Mouse (Mus musculus) intestine, embryonic 16.5 days (tissue): ENCODE measurements at regions not wholly inside any gene's neighbourhood (a gene's known extent, or its start where the extent isn't known, plus 50 kb on each side); places are given as distances from the start of the nearest gene placed in this dataset.

Source experiments
- ATAC-seq: fragments of 200-750 bp; cut with Nextera tagmentation; 2 replicates; pipeline ENCODE4 v1.8.0; 2017; ENCODE audit warnings: moderate TSS enrichment, moderate library complexity
- H3K27ac ChIP-seq: fragments of 300-500 bp; sonication (generic); 2 replicates; pipeline ENCODE4 v1.5.1; 2014; ENCODE audit warnings: mild to moderate bottlenecking, low read length
- H3K27me3 ChIP-seq: fragments of 300-500 bp; sonication (generic); replicated peaks from 2 replicates; pipeline ENCODE4 v1.6.1; 2014; ENCODE audit warnings: low read length, control low read depth, mixed read lengths; ENCODE audit not compliant: control insufficient read depth, insufficient read depth
- H3K36me3 ChIP-seq: fragments of 300-500 bp; sonication (generic); 2 replicates; pipeline ENCODE4 v1.6.1; 2014; ENCODE audit warnings: low read length, control low read depth; ENCODE audit not compliant: control insufficient read depth, insufficient read depth
- H3K4me1 ChIP-seq: fragments of 300-500 bp; sonication (generic); 2 replicates; pipeline ENCODE4 v1.6.1; 2014; ENCODE audit warnings: low read length, control low read depth, mixed read lengths; ENCODE audit not compliant: control insufficient read depth, insufficient read depth
- H3K4me2 ChIP-seq: fragments of 300-500 bp; sonication (generic); 2 replicates; pipeline ENCODE4 v1.6.1; 2014; ENCODE audit warnings: low read depth, low read length, control low read depth
- H3K4me3 ChIP-seq: fragments of 300-500 bp; sonication (generic); 2 replicates; pipeline ENCODE4 v1.5.1; 2014; ENCODE audit warnings: mild to moderate bottlenecking, low read length
- H3K9ac ChIP-seq: fragments of 300-500 bp; sonication (generic); 2 replicates; pipeline ENCODE4 v1.6.1; 2014; ENCODE audit warnings: low read depth, low read length
- H3K9me3 ChIP-seq: fragments of 300-500 bp; sonication (generic); 2 replicates; pipeline ENCODE4 v1.6.1; 2016; ENCODE audit warnings: low read length, control low read depth; ENCODE audit not compliant: control insufficient read depth
- WGBS: fragments of 180-500 bp; shearing (Covaris S2); extraction: QIAGEN DNeasy Blood & Tissue Kit; methylation state at CpG from one replicate; pipeline ENCODE4 v1.1.7; 2014; 5-methylcytosine and 5-hydroxymethylcytosine counted together

DNA sequence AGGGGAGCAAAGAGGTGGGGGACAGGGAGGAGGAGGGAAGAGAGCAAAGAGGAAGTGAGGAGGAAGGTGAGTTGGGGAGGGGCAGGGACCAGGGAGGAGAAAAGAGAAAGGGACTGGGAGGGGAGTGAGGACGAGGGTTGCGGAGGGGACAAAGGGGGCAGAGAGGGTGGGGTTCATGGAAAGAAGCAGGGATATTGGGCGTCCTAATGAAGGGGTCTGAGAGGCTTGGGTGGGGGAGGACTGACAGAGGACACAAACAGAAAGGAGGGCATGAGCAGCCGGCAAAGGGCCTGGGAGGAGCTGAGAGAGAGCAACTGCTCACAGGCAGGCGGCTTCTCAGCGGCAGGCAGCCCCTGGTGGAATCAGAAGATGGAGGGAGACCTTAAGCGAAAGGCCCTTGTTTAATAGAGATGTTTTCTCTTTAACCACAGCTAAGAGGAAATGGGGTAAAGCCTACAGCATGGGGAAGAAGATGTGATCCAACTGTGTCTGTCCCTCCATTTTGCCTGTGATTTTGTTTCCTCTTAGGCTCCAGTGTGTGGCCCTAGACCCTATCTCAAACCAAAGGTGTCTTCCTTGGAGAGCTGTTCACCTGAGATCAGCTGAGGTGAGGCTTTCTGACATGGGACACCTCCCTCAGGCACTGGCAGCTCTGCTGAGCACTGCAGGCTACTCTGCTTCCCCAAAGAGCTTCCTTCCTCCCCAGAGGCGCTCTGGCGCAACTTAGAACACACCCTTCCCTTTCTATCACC, 203.1 kb downstream of the Pten start:
- no peaks in the 10 kb centered on the region for H3K36me3 ChIP-seq
- 53% methylated on average over 9 of the region's 9 CpGs for WGBS

DNA sequence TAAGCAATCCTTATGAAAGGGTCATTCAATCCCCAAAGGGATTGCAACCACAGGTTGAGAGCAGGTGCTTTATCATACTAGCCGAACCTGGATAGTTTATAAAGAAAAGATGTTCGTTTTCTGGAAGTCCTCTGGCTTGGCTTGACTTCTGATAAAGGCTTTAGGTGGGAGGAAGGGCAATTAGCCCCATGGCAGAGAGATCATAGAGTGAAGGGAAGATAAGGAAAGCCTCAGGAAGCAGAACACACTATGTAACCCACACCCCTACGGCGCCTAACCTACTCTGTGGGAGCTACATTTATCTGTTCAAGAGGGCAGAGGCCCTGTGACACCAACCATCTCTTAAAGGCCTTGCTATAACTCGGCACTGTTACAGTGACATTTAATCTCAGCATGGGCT, 204.2 kb downstream of the Pten start:
- Histone ChIP-seq H3K27ac (no peak overlapping the region), H3K9ac (no peak overlapping the region), H3K4me2 (no peak overlapping the region), H3K9me3 (no peaks in the 10 kb centered on the region), H3K4me3 (no peak overlapping the region), H3K27me3 (no peaks in the 10 kb centered on the region), H3K36me3 (no peaks in the 10 kb centered on the region), H3K4me1 (peaks cover 17% of the 10 kb centered on the region)
- no peak for ATAC-seq
- WGBS = 65% methylated on average over 5 of the region's 5 CpGs

More for the DNA sequence above, 203.1 kb downstream of the Pten start:
- Histone ChIP-seq H3K27me3 (no peaks in the 10 kb centered on the region), H3K9ac (0 out of 2 replicates have a peak overlapping the region, but pooled peaks have one; percentile 12), H3K9me3 (no peaks in the 10 kb centered on the region), H3K4me3 (peak overlapping the region; percentile 23), H3K4me1 (peaks cover 22% of the 10 kb centered on the region), H3K27ac (peak overlapping the region; percentile 73), H3K4me2 (peak overlapping the region; percentile 44)
- peak; percentile 31 for ATAC-seq

DNA sequence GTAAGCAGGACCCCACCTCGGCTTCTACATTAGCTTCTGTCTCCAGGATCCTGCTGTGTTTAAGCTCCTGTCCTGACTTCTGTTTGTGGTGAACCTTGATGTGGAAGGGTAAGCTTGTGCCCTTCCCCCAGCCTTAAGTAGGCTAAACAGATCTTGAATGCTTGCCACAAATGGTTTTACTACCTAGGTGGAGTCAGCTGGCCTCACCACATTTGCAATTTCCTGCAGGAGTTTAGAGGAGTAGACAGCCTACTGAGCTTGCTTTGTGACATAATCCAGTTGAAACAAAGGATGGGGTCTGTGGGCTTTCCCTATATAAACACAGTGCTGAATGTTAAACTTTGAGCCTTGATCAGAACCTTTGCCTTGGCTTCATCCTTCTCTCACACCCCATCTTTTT, 206.7 kb downstream of the Pten start:
- Histone ChIP-seq H3K4me3 (no peak overlapping the region), H3K4me2 (no peak overlapping the region), H3K27ac (no peak overlapping the region), H3K9ac (no peak overlapping the region), H3K9me3 (no peaks in the 10 kb centered on the region), H3K36me3 (no peaks in the 10 kb centered on the region), H3K27me3 (no peaks in the 10 kb centered on the region), H3K4me1 (peaks cover 13% of the 10 kb centered on the region)
- WGBS = 28% methylated on average over 1 of the region's 1 CpGs
- ATAC-seq = peak; percentile 37

DNA sequence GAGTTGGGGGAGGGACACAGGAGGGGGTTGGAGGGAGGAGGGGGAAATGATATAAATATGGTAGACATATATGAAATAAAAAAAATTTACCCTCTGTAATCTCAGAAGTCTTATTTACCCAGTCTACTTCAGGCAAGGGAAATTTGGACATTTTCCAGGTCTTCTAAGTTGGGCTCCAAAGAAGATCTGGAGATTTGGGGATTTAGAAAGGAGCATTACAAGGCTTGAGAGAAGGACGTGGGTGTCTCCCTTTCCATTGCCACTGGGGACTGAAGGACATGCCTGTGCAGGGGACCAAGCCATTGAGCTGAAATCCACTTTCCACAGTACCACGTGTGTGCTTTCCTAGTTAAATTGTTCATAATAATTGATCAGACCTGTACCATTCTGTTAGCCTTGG, 208.2 kb downstream of the Pten start:
- Histone ChIP-seq H3K27me3 (no peaks in the 10 kb centered on the region), H3K9ac (no peak overlapping the region), H3K4me2 (no peak overlapping the region), H3K27ac (no peak overlapping the region), H3K4me1 (peaks cover 9% of the 10 kb centered on the region), H3K4me3 (no peak overlapping the region), H3K9me3 (no peaks in the 10 kb centered on the region), H3K36me3 (no peaks in the 10 kb centered on the region)
- WGBS = 42% methylated on average over 2 of the region's 2 CpGs
- ATAC-seq = no peak

DNA sequence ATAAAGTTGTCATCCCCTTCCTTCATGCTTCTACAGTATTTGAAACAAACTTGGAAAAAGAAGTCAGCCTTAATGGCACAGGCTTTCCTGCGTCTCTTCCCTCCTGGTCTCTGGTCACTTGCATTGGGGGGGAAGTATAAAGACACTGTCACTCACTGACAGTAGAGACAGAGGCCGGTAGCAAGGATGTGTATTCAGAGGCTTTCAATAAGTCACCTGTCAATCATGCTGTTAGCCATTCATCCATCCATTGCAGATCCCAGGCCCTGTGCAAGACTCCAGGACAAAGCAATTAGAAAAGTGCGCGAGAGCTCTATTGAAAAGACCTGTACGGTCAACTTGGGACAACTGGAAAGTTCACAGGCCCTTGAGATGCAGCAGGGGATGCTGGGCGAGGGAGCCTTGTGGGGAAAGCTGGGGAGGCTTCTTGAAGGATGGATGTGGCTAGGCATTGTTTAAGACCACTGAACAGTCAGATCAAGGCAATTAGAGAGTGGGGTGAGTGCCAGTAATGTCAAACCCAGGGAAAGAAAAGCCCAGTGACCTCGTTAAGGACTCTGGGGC, 212.0 kb downstream of the Pten start:
- ATAC-seq = no peak
- no peak overlapping the region for H3K27ac ChIP-seq
- 79% methylated on average over 7 of the region's 7 CpGs for WGBS
- no peak overlapping the region for H3K4me3 ChIP-seq
- no peak overlapping the region for H3K4me2 ChIP-seq
- H3K4me1 ChIP-seq = no peaks in the 10 kb centered on the region
- no peaks in the 10 kb centered on the region for H3K36me3 ChIP-seq
- no peak overlapping the region for H3K9ac ChIP-seq
- no peaks in the 10 kb centered on the region for H3K9me3 ChIP-seq
- H3K27me3 ChIP-seq = no peaks in the 10 kb centered on the region

DNA sequence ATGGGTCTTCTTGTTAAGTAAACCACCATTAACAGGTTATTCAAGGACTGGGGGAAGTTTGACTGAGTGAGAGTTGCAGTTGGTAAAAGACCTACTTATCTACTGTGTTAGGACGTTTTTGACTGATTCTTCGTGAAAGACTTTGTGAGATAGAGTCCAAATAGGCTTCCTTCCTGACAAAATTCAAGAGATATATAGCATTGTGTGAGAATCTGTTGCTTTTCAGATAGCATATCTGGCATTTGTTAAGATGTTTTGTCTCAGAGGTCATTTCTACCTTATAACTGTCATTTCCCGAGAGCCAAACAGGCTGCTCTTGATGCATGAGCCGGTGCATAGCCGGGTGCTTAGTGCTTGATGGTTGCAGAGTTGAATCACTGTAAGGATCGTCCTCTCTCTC, 214.8 kb downstream of the Pten start:
- Histone ChIP-seq H3K27me3 (no peaks in the 10 kb centered on the region), H3K4me1 (no peaks in the 10 kb centered on the region), H3K9me3 (no peaks in the 10 kb centered on the region), H3K9ac (no peak overlapping the region), H3K36me3 (no peaks in the 10 kb centered on the region), H3K4me2 (no peak overlapping the region), H3K4me3 (no peak overlapping the region), H3K27ac (no peak overlapping the region)
- no peak for ATAC-seq
- 83% methylated on average over 6 of the region's 6 CpGs for WGBS

DNA sequence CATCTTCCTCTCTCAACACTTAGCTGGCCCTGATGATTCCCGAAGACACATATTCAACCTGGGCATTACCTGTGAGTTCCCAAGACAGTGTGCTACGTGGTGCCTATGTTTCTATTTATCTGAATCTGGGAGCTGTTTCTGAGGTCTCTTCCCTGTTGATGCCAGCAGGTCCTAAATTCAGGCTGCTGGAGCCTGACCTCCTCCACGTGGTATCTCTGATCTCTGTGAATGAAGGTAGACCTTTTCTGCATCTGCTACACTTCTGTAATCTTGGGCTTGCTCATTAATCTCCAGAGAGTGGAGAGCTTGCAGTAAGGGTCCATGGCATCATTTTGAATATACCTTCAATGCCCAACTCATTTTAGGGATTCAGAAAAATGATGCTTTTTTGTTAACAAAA, 215.8 kb downstream of the Pten start:
- H3K4me2 ChIP-seq = no peak overlapping the region
- 86% methylated on average over 3 of the region's 3 CpGs for WGBS

DNA sequence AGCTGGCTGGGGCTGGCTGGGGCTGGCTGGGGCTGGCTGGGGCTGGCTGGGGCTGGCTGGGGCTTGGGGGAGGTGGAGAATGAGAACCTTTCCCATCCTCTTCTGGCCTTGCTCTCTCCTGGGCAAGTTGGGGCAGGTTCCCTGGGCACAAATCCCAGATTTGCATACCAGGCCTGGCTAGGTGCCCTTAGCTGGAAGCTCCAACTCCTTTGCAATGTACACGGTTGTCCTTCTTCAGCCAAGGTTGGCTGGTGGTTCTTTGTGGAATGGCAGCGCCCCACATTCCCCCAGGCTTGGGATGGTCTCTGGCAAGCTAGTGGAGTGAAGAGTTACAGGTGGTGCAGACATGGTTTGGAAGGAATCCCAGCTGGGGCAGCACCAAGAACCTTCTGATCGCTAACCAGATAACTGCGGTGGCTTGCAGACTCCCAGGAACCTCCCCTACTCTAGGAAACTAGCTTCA, 217.5 kb downstream of the Pten start:
- Histone ChIP-seq H3K27ac (no peak overlapping the region), H3K4me1 (no peaks in the 10 kb centered on the region), H3K36me3 (no peaks in the 10 kb centered on the region), H3K27me3 (no peaks in the 10 kb centered on the region), H3K9me3 (no peaks in the 10 kb centered on the region), H3K9ac (no peak overlapping the region), H3K4me2 (no peak overlapping the region), H3K4me3 (no peak overlapping the region)
- WGBS = 76% methylated on average over 4 of the region's 4 CpGs
- no peak for ATAC-seq

More for the DNA sequence above, 215.8 kb downstream of the Pten start:
- H3K9ac ChIP-seq = no peak overlapping the region
- no peak overlapping the region for H3K4me3 ChIP-seq
- no peaks in the 10 kb centered on the region for H3K9me3 ChIP-seq
- no peaks in the 10 kb centered on the region for H3K4me1 ChIP-seq
- H3K27me3 ChIP-seq = no peaks in the 10 kb centered on the region
- no peak for ATAC-seq
- H3K36me3 ChIP-seq = no peaks in the 10 kb centered on the region
- no peak overlapping the region for H3K27ac ChIP-seq

DNA sequence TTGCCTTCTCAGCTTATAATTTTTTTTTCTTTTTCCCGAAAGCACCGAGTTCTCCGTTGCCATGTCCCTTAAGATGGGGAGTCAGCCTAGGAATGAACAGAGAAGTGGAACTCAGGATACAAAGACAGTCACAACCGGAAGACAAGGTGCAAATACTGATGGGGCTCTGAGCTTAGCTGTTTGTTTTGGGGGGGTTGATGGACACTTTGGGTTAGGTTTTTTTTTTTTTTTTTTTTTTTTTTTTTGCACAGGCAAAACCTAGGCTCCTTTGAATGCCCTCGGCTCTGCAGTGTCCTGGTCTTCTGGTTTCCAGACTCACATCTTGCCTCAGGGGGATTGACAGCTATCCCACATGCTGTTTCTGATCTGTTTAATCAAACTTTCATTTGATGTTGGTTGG, 218.0 kb downstream of the Pten start:
- H3K4me1 ChIP-seq = no peaks in the 10 kb centered on the region
- H3K9ac ChIP-seq = no peak overlapping the region
- H3K36me3 ChIP-seq = no peaks in the 10 kb centered on the region
- H3K9me3 ChIP-seq = no peaks in the 10 kb centered on the region
- WGBS = 82% methylated on average over 5 of the region's 5 CpGs
- H3K27me3 ChIP-seq = no peaks in the 10 kb centered on the region
- H3K4me2 ChIP-seq = no peak overlapping the region
- no peak for ATAC-seq
- H3K27ac ChIP-seq = no peak overlapping the region
- no peak overlapping the region for H3K4me3 ChIP-seq
